Mouse (Mus musculus) urinary bladder, adult 2 months (tissue): Measurements from ENCODE around the gene Traf3. TPM values are rescaled to one million over a fixed set of nuclear protein-coding genes. Genes with fewer than 3 reads are reported as not detected.

Experiments used
- DNase-seq: peaks from one replicate; pipeline ENCODE4 v3.0.0; 2022; ENCODE audit warnings: low spot score
- polyA plus RNA-seq: library from polyadenylated mRNA; depleted of rRNA; stranded (reverse); fragments of >200 nt; gene quantifications from 2 replicates; pipeline ENCODE4 v1.2.3, GENCODE M21; 2012

Gene Traf3
- polyA plus RNA-seq, 1 experiment, result 18.2 TPM

DNA sequence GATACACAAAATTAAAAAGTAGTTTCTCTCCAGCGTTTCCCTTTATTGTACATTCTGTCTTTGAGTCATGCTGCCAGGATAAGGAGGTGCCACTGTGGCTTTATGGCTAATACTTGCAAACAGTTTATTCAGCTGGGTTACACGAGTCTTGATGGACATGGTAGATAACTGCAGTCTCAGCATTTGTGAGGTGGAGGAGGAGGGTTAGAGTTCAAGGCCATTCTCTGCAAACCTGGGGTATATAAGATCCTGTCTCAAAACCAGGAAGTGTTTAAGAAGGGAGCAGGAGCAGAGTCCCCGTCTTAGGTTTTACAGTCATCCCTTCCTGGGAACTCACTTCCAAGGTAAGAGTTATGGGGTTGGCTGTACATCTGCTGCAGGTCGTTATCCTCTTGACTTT is 30.4 kb downstream of the Traf3 start:
- no peak for DNase-seq

GRCm38 (mm10) chr12:111203076-111203475 is 36.9 kb downstream of the Traf3 start:
- no peak for DNase-seq

DNA sequence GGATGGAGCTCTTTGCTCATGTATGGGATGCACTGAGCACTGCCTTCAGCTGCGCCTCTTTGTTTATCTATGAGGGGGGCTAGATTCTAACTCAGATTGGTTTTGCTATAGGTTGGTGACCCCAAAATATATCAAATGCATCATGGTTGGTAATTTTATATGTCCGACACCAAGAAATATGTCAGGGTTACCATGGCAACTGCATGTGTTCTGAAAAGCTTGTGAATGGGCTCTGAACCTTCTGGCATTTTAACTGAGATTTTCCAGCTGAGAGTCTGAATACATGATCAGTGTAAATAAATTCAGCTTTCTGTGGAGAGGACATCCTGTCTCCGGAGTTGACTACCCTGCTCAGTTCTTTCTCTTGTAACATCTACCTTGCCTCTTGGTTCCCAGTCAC is 37.8 kb downstream of the Traf3 start:
- DNase-seq, result no peak

- no peak for DNase-seq
Observed at GRCm38 (mm10) chr12:111207641-111208040, 41.5 kb downstream of the Traf3 start.

- no peak for DNase-seq
Observed at GRCm38 (mm10) chr12:111211729-111212128, 45.6 kb downstream of the Traf3 start.

GRCm38 (mm10) chr12:111218867-111219266 is 52.7 kb downstream of the Traf3 start:
- no peak for DNase-seq

- DNase-seq, result no peak
Observed at GRCm38 (mm10) chr12:111225197-111225780, 59.1 kb downstream of the Traf3 start.

DNA sequence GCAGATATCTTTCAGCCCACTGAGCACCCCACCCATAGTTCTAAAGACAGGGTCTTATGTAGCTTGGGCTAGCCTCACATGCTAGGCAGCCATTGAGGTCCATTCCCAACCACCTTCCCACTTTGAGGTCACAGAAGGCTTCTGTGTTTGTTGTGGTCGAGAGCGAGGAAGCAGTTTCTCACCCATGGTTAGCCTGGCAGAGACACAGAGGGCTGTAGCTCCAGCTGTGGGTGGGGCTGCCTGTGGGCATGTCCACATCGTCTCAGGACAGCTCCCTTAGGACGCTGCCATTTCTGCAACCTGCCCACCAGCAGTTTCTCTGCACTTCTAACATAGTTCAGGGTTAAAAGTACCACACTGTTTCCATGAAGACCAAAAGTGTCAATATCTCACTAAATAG is 61.2 kb downstream of the Traf3 start:
- no peak for DNase-seq

- no peak for DNase-seq
Observed at GRCm38 (mm10) chr12:111228488-111228887, 62.3 kb downstream of the Traf3 start.

GRCm38 (mm10) chr12:111230793-111231192 is 64.6 kb downstream of the Traf3 start:
- no peak for DNase-seq

GRCm38 (mm10) chr12:111233798-111234197 is 67.6 kb downstream of the Traf3 start:
- no peak for DNase-seq

GRCm38 (mm10) chr12:111234383-111234782 is 68.2 kb downstream of the Traf3 start:
- DNase-seq, result no peak

- DNase-seq, result no peak
Observed at GRCm38 (mm10) chr12:111235631-111236030, 69.5 kb downstream of the Traf3 start.

- DNase-seq, result no peak
Observed at GRCm38 (mm10) chr12:111237611-111238188, 71.5 kb downstream of the Traf3 start.

DNA sequence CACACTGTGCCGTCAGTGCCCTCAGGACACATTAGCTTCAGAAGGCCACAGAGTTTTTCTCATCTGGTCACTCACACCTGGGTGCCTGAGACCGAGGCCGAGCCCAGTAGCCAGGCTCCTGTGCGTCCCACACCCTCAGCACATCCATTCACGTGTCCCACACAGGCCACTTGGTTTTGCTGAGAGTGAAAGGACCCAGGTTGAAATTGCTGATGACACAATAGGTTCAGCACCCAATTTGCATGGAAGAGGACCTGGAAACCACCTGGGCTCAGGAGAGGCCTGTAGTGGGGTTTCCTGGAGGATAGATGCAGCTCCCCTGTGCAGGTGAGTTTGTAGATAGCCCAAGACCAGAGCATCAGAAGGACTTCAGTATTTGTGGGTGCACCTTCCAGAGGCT is 72.2 kb downstream of the Traf3 start:
- DNase-seq, result no peak

DNA sequence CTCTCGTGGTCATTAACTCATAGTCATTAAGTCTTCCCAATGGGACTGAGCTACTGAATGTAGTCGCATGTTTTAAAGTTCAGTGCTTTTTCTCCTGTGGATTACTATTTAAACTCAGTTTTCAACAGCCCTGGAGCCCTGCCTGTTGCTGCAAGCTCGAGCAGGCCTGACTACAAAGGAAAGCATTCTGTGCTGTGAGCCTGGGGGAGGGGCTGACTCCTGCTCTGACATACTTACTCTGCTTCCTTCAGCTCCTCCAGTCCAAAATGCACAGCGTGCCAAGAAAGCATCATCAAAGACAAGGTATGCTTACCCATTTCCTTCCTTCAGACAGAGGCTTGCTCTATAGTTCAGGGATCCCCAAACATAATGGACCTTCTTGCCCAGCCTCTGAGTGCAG is 72.6 kb downstream of the Traf3 start:
- peak; percentile 30 for DNase-seq

GRCm38 (mm10) chr12:111239930-111240329 is 73.8 kb downstream of the Traf3 start:
- DNase-seq, result no peak

GRCm38 (mm10) chr12:111241916-111242315 is 75.7 kb downstream of the Traf3 start:
- DNase-seq, result no peak

GRCm38 (mm10) chr12:111242346-111242745 is 76.2 kb downstream of the Traf3 start:
- DNase-seq, result no peak

DNA sequence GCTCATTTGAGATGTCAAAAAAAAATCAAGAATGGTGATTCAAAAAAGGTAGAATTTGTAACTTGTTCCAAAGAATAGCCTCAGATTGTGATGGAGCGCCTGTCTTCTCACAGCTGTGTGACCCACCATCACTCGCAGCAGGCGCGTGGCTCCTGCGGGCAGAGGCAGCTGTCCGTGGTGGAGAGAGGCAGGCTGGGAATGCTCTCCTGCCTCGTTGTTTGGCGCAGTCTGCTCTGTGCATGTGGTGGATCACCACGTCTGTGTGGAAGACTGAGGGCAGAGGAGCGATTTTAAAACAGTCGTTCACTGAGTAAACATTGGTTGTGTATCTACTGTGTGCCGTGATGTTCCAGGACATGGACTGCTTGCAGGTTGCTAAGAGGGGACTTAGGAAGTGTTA is 77.6 kb downstream of the Traf3 start:
- DNase-seq, result no peak

GRCm38 (mm10) chr12:111245070-111245469 is 78.9 kb downstream of the Traf3 start:
- no peak for DNase-seq

DNA sequence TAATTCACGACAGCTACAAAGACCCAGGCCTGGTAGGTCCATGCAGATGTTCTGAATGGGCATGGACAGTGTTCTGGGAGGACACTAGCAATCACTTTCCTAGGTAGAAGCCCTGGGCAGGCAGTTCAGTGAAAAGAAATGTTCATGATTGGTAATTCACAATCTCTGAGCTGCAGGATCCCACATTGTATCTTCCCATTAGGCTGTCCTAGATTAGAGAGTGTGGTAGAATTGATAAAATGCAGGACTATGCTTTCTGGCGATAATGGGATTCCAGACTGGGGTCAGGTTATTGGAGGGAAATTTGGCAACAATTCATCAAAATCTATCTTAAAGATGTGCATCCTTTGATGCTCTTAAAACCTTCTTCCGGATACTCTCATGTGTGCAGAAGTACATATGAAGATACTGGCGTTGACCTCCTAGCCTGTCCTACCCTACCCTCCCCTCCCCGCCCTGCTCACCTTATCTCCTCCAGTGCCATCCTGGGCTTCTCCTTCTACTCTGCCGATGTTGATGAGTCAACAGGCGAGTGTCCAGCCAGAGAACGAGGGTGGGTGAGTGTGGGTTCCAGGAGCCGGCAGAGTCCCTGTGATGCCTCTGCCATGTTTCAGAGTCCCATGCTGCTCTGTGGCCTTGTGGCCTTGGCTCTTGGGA is 80.8 kb downstream of the Traf3 start:
- DNase-seq, result no peak

DNA sequence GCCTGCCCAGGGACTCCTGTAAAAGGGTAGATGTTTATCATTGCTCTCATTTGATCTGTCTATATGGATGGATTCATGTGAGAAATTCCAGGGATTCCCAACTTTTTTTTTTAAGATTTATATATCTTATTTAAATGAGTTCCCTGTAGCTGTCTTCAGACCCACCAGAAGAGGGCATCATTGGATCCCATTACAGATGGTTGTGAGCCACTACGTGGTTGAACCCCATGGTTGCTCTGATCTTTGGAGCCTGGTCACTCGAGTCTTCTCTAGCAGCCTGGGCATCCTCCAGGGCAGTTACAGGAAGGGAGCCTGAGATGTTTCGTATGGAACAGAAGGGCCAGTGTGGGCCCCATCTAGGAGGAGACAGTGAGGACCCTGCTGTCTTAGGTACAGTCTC is 82.9 kb downstream of the Traf3 start:
- no peak for DNase-seq

GRCm38 (mm10) chr12:111250116-111250515 is 83.9 kb downstream of the Traf3 start:
- no peak for DNase-seq
